Mouse (Mus musculus): ENCODE measurements at regions not wholly inside any gene's neighbourhood (a gene's known extent, or its start where the extent isn't known, plus 50 kb on each side); places are given as distances from the start of the nearest gene placed in this dataset.
"Not testable (repeated sequence)": the region's sequence is repeated elsewhere in the genome, so short reads cannot be mapped to it uniquely, and the experiment has no call there.

GRCm38 (mm10) chr2:78606388-78606787, 261.5 kb upstream of the Ube2e3 start:
- DNase-seq (ENCODE audit: low read depth, low spot score) = peak; percentile 61

GRCm38 (mm10) chr2:78600753-78601152, 267.2 kb upstream of the Ube2e3 start:
- peak; percentile 11 for DNase-seq (ENCODE audit: low read depth, low spot score)

- no peak for DNase-seq (ENCODE audit: low read depth, low spot score)
Measured at GRCm38 (mm10) chr2:78598039-78598438, 269.9 kb upstream of the Ube2e3 start.

GRCm38 (mm10) chr2:78596251-78596650, 271.7 kb upstream of the Ube2e3 start:
- DNase-seq (ENCODE audit: low read depth, low spot score) = no peak

GRCm38 (mm10) chr2:78580013-78580412, 287.9 kb upstream of the Ube2e3 start:
- peak; percentile 15 for DNase-seq (ENCODE audit: low read depth, low spot score)

- no peak for DNase-seq (ENCODE audit: low read depth, low spot score)
Measured at GRCm38 (mm10) chr2:78572492-78572891, 295.4 kb upstream of the Ube2e3 start.

GRCm38 (mm10) chr2:78558128-78558527, 309.8 kb upstream of the Ube2e3 start:
- no peak for DNase-seq (ENCODE audit: low read depth, low spot score)

GRCm38 (mm10) chr2:78551085-78551484, 316.8 kb upstream of the Ube2e3 start:
- peak; percentile 24 for DNase-seq (ENCODE audit: low read depth, low spot score)

GRCm38 (mm10) chr2:78548683-78549467, 319.0 kb upstream of the Ube2e3 start:
- peak; percentile 47 for DNase-seq (ENCODE audit: low read depth, low spot score)

- no peak for DNase-seq (ENCODE audit: low read depth, low spot score)
Measured at GRCm38 (mm10) chr2:78547286-78547685, 320.6 kb upstream of the Ube2e3 start.

GRCm38 (mm10) chr2:78540422-78540821, 327.5 kb upstream of the Ube2e3 start:
- DNase-seq (ENCODE audit: low read depth, low spot score) = peak; percentile 87

- DNase-seq (ENCODE audit: low read depth, low spot score) = peak; percentile 12
Measured at GRCm38 (mm10) chr2:78539592-78540300, 328.2 kb upstream of the Ube2e3 start.

- peak; percentile 72 for DNase-seq (ENCODE audit: low read depth, low spot score)
Measured at GRCm38 (mm10) chr2:78537574-78537973, 330.4 kb upstream of the Ube2e3 start.

- not testable (repeated sequence) for DNase-seq (ENCODE audit: low read depth, low spot score)
Measured at GRCm38 (mm10) chr2:78533881-78534280, 334.0 kb upstream of the Ube2e3 start.

- DNase-seq (ENCODE audit: low read depth, low spot score) = no peak
Measured at GRCm38 (mm10) chr2:78530535-78530934, 337.4 kb upstream of the Ube2e3 start.

GRCm38 (mm10) chr2:78520258-78521023, 347.5 kb upstream of the Ube2e3 start:
- DNase-seq (ENCODE audit: low read depth, low spot score) = no peak

GRCm38 (mm10) chr2:78493115-78493514, 374.8 kb upstream of the Ube2e3 start:
- no peak for DNase-seq (ENCODE audit: low read depth, low spot score)

- peak; percentile 66 for DNase-seq (ENCODE audit: low read depth, low spot score)
Measured at GRCm38 (mm10) chr2:78480036-78480435, 387.9 kb upstream of the Ube2e3 start.

- no peak for DNase-seq (ENCODE audit: low read depth, low spot score)
Measured at GRCm38 (mm10) chr2:78459444-78459843, 408.5 kb upstream of the Ube2e3 start.

GRCm38 (mm10) chr2:78453411-78453810, 414.5 kb upstream of the Ube2e3 start:
- no peak for DNase-seq (ENCODE audit: low read depth, low spot score)

GRCm38 (mm10) chr2:78436816-78437215, 431.1 kb upstream of the Ube2e3 start:
- no peak for DNase-seq (ENCODE audit: low read depth, low spot score)

- no peak for DNase-seq (ENCODE audit: low read depth, low spot score)
Measured at GRCm38 (mm10) chr2:78435071-78435470, 432.9 kb upstream of the Ube2e3 start.
